Mouse (Mus musculus) brain, adult 10 weeks (tissue): ENCODE measurements around the gene Gpc3. TPM values are rescaled to one million over a fixed set of nuclear protein-coding genes. Genes with fewer than 3 reads are reported as not detected.

Experiments
- polyA plus RNA-seq: library from polyadenylated mRNA; stranded (reverse); fragments of 350-450 nt; fragmentation: Illumina TruSeq; extraction: RNeasy Lipid Tissue Mini Kit (QIAGEN cat#74804); gene quantifications from one replicate; pipeline ENCODE4 v1.2.3, GENCODE M21; 2015; ENCODE audit warnings: low read depth, low replicate concordance

The Gpc3 gene
- polyA plus RNA-seq, result 3.9 TPM

DNA sequence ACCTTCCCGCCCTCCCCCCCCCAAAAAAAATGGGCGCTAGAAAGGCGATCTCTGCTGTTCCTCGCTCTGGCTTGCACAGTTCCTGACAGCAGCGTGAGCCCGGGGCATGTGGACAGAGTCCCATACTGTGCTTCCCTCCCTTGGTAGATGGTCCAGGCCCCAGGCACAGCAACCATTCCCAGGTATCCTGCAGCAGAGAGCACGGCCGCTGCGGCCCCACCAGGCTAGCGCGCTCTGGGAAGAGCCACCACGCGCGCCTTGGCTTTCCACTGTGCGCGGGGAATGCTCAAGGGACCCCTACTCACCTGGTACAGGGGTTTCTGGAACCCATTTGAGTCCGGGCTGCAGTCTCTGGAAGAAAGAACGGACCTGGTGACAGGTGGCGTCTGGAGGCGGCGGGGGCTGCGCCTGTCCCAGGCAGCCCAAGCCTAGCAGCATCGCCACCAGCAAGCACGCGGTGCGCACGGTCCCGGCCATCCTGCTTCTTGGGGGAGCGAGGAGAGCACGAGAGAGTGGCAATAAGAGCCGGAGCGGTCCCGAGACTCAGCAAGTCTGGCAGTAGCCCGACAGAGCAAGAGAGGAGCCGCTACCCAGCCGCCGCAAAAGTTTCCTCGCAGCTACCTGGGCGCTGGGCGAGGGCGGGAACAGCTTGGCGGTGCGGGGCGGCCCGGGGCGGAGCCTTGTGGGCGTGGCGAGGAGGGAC is at the start of gene Gpc3:
Gene Gpc3 (minus strand): TSS at position 623 of the 703 bp plus-strand sequence.

Other genes with a start within 250 kb of the Gpc3 start
- 4.0 TPM for gene Ccdc160, start 177.2 kb upstream of the Gpc3 start, polyA plus RNA-seq